Mouse (Mus musculus): Measurements from ENCODE around the gene Trim40. TPM values are rescaled to one million over a fixed set of nuclear protein-coding genes. Genes with fewer than 3 reads are reported as not detected.

Gene Trim40
- polyA plus RNA-seq, 1 experiment from 2014 or later = not detected

DNA sequence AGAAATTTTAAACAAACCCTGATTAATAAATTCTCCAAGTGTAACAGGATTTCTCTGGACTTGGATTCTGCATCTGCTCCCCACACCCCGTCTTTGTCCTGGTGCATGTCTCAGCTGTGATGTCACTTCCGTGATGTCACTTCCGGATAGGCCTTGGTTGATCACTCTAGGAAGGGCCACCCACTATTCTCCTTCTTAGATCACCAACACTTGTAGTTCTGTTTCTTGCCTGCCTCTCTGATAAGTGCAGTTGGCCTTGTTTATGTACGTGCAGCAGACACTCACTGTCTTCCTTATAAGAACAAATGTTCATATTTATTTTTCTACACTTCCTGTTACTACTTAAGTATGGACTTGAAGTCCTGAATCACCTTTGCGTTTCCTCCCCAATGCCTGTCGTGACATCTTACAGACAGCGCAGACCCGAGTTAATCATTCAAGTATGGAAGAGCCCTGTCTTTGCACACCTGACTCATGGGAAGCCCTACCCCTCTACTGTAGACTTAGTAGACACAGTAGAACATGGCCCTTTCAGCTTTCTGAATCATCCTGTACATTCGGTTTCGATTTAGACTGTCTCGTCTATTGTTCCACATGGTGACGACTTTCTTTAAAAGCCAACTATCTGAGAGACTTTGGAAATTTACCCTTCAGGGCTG, 4.7 kb downstream of the Trim40 start:
- Histone ChIP-seq H3K4me1 (no peaks in the 10 kb centered on the region), H3K4me3 (no peak overlapping the region), H3K27me3 (peaks cover under 1% of the 10 kb centered on the region; the same call in 1 of the 2 replicates), H3K9me3 (replicated peaks) (no peaks in the 10 kb centered on the region), H3K27ac (no peak overlapping the region), H3K36me3 (ENCODE audit: poor library complexity, severe bottlenecking) (no peaks in the 10 kb centered on the region), H3K4me2 (no peak overlapping the region), H3K9ac (no peak overlapping the region)
- 92% methylated on average over 12 of the region's 12 CpGs for whole genome bisulfite sequencing
- no peak for ATAC-seq

DNA sequence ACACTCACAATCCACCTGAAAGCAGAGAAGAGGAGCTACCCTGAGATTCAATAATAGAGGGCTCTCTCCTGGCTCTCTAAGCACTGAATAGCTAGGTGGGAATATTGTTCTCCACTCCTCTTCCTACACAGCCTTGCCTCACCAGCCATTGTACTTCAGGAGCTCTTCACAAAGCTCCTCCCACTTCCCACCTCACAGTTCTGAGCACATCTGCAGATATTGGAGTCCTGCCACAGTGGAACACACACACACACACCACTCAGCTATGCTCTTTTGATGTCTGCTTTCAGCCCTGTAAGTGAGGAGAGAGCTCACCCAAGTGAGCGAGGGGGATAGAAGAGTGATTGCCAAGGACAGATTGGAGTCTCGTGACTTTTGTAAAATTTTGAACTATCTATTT, 6.6 kb downstream of the Trim40 start:
- H3K4me3 ChIP-seq = no peak overlapping the region
- no peak overlapping the region for H3K4me2 ChIP-seq
- H3K9ac ChIP-seq = no peak overlapping the region
- no peak for ATAC-seq
- WGBS = 83% methylated on average over 2 of the region's 2 CpGs
- H3K27me3 ChIP-seq = no peaks in the 10 kb centered on the region; the same call in 1 of the 2 replicates
- H3K36me3 ChIP-seq (ENCODE audit: poor library complexity, severe bottlenecking) = no peaks in the 10 kb centered on the region
- H3K4me1 ChIP-seq = no peaks in the 10 kb centered on the region
- H3K27ac ChIP-seq = no peak overlapping the region
- no peaks in the 10 kb centered on the region for H3K9me3 ChIP-seq (replicated peaks)

DNA sequence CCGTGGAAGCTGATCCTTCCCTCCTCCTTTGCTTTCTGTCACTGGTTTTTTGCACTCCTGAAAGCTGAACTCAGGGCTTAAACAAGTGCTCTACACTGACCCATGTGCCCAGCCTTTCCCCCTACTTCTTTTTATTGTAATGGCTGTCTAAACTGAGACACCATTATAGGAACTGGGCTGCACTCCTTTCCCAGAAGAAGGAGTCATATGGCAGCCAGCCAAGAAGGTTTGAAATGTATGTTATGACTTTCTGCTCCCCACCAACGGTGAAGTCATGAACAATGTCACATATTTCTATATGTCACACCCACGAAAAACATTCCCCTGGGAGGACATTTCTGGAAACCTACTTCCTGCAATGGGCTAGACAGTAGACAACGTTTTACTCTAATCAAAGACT, 15.3 kb downstream of the Trim40 start:
- 67% methylated on average over 4 of the region's 4 CpGs for WGBS
- H3K9ac ChIP-seq = no peak overlapping the region

DNA sequence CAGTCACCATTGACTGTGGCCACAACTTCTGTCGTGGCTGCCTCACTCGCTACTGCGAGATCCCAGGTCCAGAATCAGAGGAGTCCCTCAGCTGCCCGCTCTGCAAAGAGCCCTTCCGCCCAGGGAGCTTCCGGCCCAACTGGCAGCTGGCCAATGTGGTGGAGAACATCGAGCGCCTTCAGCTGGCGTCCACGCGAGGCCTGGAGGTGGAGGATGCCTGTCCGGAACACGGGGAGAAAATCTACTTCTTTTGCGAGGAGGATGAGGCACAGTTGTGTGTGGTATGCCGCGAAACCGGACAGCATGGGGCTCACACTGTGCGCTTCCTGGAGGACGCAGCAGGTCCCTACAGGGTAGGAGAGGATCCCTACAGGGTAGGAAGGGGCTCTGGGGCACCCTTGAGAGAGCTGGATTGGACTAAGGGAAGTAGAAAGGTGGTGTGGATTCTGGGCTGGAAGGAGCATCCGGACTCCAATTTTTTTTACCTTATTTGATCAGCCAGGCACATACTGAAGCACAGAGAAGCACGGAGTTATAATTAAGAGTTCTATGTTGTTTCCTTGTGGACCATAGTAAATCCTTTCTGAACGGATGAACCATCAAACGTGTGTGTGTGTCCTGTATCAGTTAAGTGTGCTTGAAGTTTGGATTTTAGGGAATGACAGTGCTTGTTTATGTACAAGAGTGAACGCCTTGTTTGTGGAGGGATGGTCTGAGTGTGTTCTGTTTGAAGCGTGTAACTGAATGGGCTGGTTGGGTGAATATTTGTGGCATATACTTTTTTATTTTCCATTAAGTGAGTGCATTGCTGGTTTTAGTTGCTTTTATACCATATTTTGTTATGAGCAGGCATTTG, 19.7 kb downstream of the Trim40 start:
- Histone ChIP-seq H3K36me3 (ENCODE audit: poor library complexity, severe bottlenecking) (no peaks in the 10 kb centered on the region), H3K27me3 (peaks cover 15% of the 10 kb centered on the region), H3K4me1 (peaks cover 5% of the 10 kb centered on the region; the same call in 1 of the 2 replicates), H3K9me3 (replicated peaks) (no peaks in the 10 kb centered on the region), H3K4me3 (no peak overlapping the region), H3K4me2 (no peak overlapping the region), H3K9ac (no peak overlapping the region), H3K27ac (no peak overlapping the region)
- no peak for ATAC-seq
- 85% methylated on average over 25 of the region's 25 CpGs for WGBS

More for the DNA sequence above, 15.3 kb downstream of the Trim40 start:
- H3K4me3 ChIP-seq = no peak overlapping the region
- no peaks in the 10 kb centered on the region for H3K36me3 ChIP-seq (ENCODE audit: poor library complexity, severe bottlenecking)
- H3K9me3 ChIP-seq (replicated peaks) = no peaks in the 10 kb centered on the region
- no peaks in the 10 kb centered on the region for H3K27me3 ChIP-seq
- ATAC-seq = no peak
- H3K4me1 ChIP-seq = no peaks in the 10 kb centered on the region
- no peak overlapping the region for H3K27ac ChIP-seq
- no peak overlapping the region for H3K4me2 ChIP-seq

DNA sequence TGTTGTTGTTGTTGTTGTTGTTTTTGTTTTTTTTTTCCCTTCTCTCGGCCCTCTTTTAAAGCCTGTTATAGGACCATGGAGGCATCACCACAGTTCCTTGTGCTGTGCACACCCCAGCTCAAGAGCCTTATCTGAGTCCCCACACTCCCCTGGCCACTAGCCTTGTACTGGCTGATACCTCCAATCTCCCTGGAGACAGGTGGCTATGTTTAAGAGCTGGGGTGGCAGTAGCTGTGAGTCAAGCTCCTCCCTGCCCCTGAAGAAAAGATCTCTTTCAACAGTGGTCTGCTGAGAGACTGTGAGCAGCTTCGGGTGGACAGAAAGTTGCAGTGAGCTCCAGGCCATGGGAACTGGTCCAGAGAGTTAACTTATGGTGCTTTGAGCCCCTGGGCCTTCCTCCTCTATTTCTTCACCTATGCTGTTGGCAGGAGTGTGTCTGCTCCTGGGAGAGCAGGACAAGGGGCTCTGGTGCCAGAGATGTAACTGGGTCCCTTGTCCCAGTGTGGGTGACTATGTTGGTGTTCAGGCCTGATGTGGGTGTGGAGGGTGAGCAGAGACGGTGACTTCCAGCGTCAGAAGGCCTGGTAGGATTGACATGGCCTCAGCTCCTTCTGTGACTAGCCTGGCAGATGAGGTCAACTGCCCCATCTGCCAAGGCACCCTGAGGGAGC, 20.5 kb downstream of the Trim40 start, which contains the start of gene Trim10:
Gene Trim10 (plus strand): TSS at position 291 of the 671 bp plus-strand sequence.
- Histone ChIP-seq H3K27ac (no peak within 1 kb of the TSS), H3K27me3 (peaks cover 15% of the 10 kb centered on the region), H3K9me3 (replicated peaks) (no peaks in the 10 kb centered on the region), H3K9ac (no peak within 1 kb of the TSS), H3K4me1 (peaks cover 5% of the 10 kb centered on the region; the same call in 1 of the 2 replicates), H3K36me3 (ENCODE audit: poor library complexity, severe bottlenecking) (no peaks in the 10 kb centered on the region), H3K4me2 (no peak within 1 kb of the TSS), H3K4me3 (no peak within 1 kb of the TSS)
- WGBS = 78% methylated on average over 4 of the region's 4 CpGs
- no peak for ATAC-seq

DNA sequence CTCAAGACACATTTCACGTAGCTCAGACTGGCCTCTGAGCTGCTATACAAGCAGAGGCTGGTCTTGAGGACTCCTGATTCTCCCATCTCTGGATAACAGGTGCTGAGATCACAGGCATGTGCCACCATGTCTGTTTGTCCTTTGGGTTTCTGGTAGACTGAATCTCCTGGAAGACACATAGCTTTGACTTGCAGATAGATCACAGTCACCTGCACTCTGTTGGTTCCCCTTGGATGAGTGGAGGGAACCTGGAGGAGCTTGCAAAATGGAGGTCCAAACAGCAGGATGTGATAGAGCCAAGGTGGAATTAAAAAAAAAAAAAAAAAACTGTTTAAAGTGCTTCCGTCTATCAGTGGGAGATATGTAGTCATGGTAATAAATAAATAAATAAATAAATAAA, 21.1 kb downstream of the Trim40 start:
- 90% methylated on average over 2 of the region's 2 CpGs for WGBS
- no peak overlapping the region for H3K27ac ChIP-seq
- no peaks in the 10 kb centered on the region for H3K9me3 ChIP-seq (replicated peaks)
- H3K9ac ChIP-seq = no peak overlapping the region
- H3K4me1 ChIP-seq = peaks cover 5% of the 10 kb centered on the region; the same call in 1 of the 2 replicates
- ATAC-seq = no peak
- no peak overlapping the region for H3K4me3 ChIP-seq
- no peaks in the 10 kb centered on the region for H3K36me3 ChIP-seq (ENCODE audit: poor library complexity, severe bottlenecking)
- peaks cover 15% of the 10 kb centered on the region for H3K27me3 ChIP-seq
- H3K4me2 ChIP-seq = no peak overlapping the region

DNA sequence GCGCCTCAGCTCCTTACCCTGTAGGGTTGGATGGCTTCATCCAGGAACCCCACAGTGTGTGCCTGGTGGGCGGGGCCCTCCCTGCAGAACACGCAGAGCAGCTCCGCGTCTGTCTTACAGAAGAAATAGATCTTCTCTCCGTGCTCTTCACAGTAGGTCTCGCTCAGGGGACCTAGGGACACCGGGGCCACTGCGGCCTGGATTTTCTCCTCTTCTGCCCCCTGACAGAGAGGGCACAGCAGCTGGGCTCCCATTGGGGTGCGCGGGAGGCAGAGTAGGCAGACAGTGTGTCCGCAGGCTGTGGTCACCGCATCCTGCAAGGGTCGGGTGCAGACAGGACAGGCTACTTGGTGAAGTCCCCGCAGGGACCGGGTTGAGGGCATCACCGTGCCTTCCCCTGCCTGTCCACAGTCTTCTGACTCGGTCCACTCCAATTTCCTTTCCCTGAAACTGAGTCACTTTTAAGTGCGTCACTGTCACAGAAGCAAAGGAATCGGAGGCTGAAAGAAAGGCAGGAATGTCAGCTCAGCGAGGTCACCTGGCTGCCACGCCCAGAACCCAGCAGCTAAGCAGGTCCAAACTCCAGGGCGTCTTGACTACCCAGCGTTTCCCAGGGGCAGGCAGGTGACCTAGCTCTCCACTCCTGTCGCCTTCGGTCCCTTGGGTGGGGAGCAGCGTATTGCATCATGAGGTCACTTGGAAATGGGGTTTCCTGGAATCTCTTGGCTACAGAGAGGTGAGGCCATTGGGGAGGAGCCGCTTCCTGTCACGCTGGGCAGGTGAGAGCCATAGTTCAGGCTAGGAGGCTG, 23.0 kb downstream of the Trim40 start, which contains the start of gene Trim15:
Gene Trim15 (minus strand): TSS at position 492 of the 809 bp plus-strand sequence.
- Histone ChIP-seq H3K9ac (no peak within 1 kb of the TSS), H3K36me3 (ENCODE audit: poor library complexity, severe bottlenecking) (no peaks in the 10 kb centered on the region), H3K27me3 (peaks cover 15% of the 10 kb centered on the region), H3K9me3 (replicated peaks) (no peaks in the 10 kb centered on the region), H3K4me3 (peak within 1 kb of the TSS; percentile 16), H3K27ac (no peak within 1 kb of the TSS), H3K4me1 (peaks cover 5% of the 10 kb centered on the region; the same call in 1 of the 2 replicates), H3K4me2 (peak within 1 kb of the TSS; percentile 49)
- ATAC-seq = no peak
- WGBS = 15% methylated on average over 29 of the region's 29 CpGs

DNA sequence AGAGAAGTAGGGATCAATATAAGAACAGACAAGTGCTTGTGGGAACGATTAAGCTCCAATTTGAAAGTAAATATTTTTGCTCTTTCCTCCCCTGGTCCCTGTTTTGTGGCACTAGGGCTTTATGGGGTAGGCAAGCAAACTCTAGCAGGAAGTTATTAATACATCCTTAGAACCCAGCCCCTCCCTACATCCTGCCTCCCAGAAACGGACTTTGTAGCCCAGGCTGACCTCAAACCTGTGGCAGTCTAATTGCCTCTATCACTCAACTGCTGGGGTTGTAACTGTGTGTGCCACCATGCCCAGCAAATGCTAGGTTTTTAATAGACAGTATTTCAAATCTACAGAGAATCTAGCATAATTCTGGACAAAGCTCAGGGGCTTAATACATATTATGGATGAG, 28.2 kb downstream of the Trim40 start:
- no peaks in the 10 kb centered on the region for H3K9me3 ChIP-seq (replicated peaks)
- H3K36me3 ChIP-seq (ENCODE audit: poor library complexity, severe bottlenecking) = peaks cover 36% of the 10 kb centered on the region
- ATAC-seq = no peak
- peaks cover 7% of the 10 kb centered on the region for H3K27me3 ChIP-seq
- H3K4me1 ChIP-seq = peaks cover 2% of the 10 kb centered on the region; the same call in 1 of the 2 replicates
- no peak overlapping the region for H3K9ac ChIP-seq
- no peak overlapping the region for H3K27ac ChIP-seq
- no peak overlapping the region for H3K4me2 ChIP-seq
- no peak overlapping the region for H3K4me3 ChIP-seq
- WGBS = 71% methylated on average over 2 of the region's 2 CpGs

DNA sequence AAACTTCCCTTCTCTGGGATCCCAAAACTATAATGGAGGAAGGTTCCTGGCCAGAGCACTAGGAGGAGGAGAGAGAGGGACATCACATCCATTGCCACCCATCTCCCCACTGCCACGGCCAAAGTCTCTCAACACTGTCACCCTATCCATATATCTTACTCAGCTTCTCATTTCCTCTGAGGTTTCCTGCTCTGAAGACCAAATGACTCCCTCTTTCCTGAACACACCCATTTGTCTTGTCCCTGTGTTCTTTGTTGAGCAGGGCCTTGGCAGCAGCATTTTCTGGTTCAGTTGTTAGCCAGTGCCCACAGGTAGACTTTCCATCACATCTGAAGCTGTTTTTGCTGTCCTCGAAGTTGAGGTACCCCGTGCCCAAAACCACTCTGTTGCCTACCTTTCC, 31.7 kb downstream of the Trim40 start:
- Histone ChIP-seq H3K27ac (no peak overlapping the region), H3K27me3 (no peaks in the 10 kb centered on the region), H3K4me2 (no peak overlapping the region), H3K36me3 (ENCODE audit: poor library complexity, severe bottlenecking) (peaks cover 68% of the 10 kb centered on the region), H3K9ac (no peak overlapping the region), H3K4me3 (no peak overlapping the region), H3K4me1 (no peaks in the 10 kb centered on the region), H3K9me3 (replicated peaks) (no peaks in the 10 kb centered on the region)
- ATAC-seq = no peak
- 93% methylated on average over 3 of the region's 3 CpGs for WGBS

DNA sequence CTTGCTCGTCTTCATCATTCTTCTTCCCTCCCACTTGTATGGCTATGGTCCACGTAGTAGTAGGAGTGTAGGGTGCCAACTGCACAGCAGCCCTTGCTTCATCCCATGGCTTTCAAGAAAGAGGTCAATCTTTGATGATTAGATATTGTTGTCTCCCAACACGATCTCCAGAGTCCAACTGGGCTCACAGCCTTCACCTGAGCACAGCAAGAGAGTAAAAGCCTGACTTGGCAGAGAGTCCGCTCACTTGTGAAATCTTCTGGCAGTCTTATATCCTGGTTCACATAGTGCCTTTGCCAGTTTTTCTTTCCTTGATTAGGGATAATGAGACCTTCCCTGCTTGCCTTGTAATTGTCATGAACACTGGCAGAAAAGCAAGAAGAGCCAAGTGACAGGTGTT, 33.7 kb downstream of the Trim40 start:
- Histone ChIP-seq H3K27ac (no peak overlapping the region), H3K36me3 (ENCODE audit: poor library complexity, severe bottlenecking) (peaks cover 87% of the 10 kb centered on the region), H3K9ac (no peak overlapping the region), H3K27me3 (no peaks in the 10 kb centered on the region), H3K4me3 (no peak overlapping the region), H3K9me3 (replicated peaks) (no peaks in the 10 kb centered on the region), H3K4me2 (no peak overlapping the region), H3K4me1 (no peaks in the 10 kb centered on the region)
- no peak for ATAC-seq
- WGBS = 90% methylated on average over 4 of the region's 4 CpGs

DNA sequence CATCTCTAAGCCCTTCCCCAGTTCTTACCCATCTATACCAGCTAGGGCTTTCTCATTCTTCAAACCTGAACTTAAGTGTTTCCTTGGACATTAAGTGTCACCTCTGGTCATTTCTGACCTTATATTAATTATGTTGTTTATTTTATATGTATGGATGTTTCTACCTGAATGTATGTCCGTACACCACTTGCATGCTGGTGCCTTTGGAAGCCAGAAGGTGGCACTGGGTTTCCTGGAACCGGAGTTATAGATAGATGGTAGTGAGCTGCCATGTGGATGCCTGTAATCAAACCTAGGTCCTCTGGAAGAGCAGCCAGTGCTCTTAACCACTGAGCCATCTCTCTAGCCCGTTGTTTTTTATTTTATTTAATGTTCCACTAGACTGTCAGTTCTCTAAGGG, 34.4 kb downstream of the Trim40 start:
- H3K36me3 ChIP-seq (ENCODE audit: poor library complexity, severe bottlenecking) = peaks cover 94% of the 10 kb centered on the region
- H3K9ac ChIP-seq = no peak overlapping the region
- no peak overlapping the region for H3K4me3 ChIP-seq
- H3K4me1 ChIP-seq = 0 out of 2 replicates have a peak, but pooled peaks cover 4% of the 10 kb centered on the region
- no peaks in the 10 kb centered on the region for H3K9me3 ChIP-seq (replicated peaks)
- H3K4me2 ChIP-seq = no peak overlapping the region
- 93% methylated on average over 3 of the region's 3 CpGs for WGBS
- no peak for ATAC-seq
- H3K27ac ChIP-seq = no peak overlapping the region
- no peaks in the 10 kb centered on the region for H3K27me3 ChIP-seq

Measured in forebrain, embryonic 13.5 days (tissue).